Mouse (Mus musculus) liver, embryonic 16.5 days (tissue): ENCODE measurements around the gene Defa33. TPM values are rescaled to one million over a fixed set of nuclear protein-coding genes. Genes with fewer than 3 reads are reported as not detected.
"Not testable (repeated sequence)": the region's sequence is repeated elsewhere in the genome, so short reads cannot be mapped to it uniquely, and the experiment has no call there.

Experiments used
- ATAC-seq: fragments of 200-750 bp; cut with Nextera tagmentation; 2 replicates; pipeline ENCODE4 v1.8.0; 2017; ENCODE audit warnings: low read depth, mild to moderate bottlenecking, moderate number of reproducible peaks, moderate library complexity
- H3K27ac ChIP-seq: fragments of 300-500 bp; sonication (generic); 2 replicates; pipeline ENCODE4 v1.5.1; 2014; ENCODE audit warnings: mild to moderate bottlenecking, low read length
- H3K27me3 ChIP-seq: fragments of 300-500 bp; sonication (generic); 2 replicates; pipeline ENCODE4 v1.6.1; 2014; ENCODE audit warnings: low read depth, low read length, mixed read lengths; ENCODE audit not compliant: control insufficient read depth, insufficient read depth
- H3K36me3 ChIP-seq: fragments of 300-500 bp; sonication (generic); 2 replicates; pipeline ENCODE4 v1.6.1; 2014; ENCODE audit warnings: mild to moderate bottlenecking; ENCODE audit not compliant: control insufficient read depth, insufficient read depth
- H3K4me1 ChIP-seq: fragments of 300-500 bp; sonication (generic); 2 replicates; pipeline ENCODE4 v1.6.1; 2014; ENCODE audit warnings: low read depth, low read length, mixed read lengths; ENCODE audit not compliant: control insufficient read depth
- H3K4me2 ChIP-seq: fragments of 300-500 bp; sonication (generic); 2 replicates; pipeline ENCODE4 v1.6.1; 2014; ENCODE audit warnings: low read depth, low read length, mixed read lengths
- H3K4me3 ChIP-seq: fragments of 300-500 bp; sonication (generic); 2 replicates; pipeline ENCODE4 v1.5.1; 2014; ENCODE audit warnings: low read depth, mild to moderate bottlenecking, low read length
- H3K9ac ChIP-seq: fragments of 300-500 bp; sonication (generic); 2 replicates; pipeline ENCODE4 v1.6.1; 2014; ENCODE audit warnings: low read depth, low read length
- H3K9me3 ChIP-seq: fragments of 300-500 bp; sonication (generic); replicated peaks from 2 replicates; pipeline ENCODE4 v1.6.1; 2016; ENCODE audit warnings: low read length; ENCODE audit not compliant: control insufficient read depth
- WGBS: fragments of 180-500 bp; shearing (Covaris S2); extraction: QIAGEN DNeasy Blood & Tissue Kit; methylation state at CpG from one replicate; pipeline ENCODE4 v1.1.7; 2014; ENCODE audit not compliant: insufficient replicate concordance; 5-methylcytosine and 5-hydroxymethylcytosine counted together
- polyA plus RNA-seq: library from polyadenylated mRNA; unstranded; fragments of >200 nt; fragmentation: Nextera tagmentation; extraction: Ambion mirVana; gene quantifications from 2 replicates; pipeline ENCODE4 v1.2.1, GENCODE M21; 2015

Defa33 gene
- polyA plus RNA-seq, result not detected in 2 replicates

DNA sequence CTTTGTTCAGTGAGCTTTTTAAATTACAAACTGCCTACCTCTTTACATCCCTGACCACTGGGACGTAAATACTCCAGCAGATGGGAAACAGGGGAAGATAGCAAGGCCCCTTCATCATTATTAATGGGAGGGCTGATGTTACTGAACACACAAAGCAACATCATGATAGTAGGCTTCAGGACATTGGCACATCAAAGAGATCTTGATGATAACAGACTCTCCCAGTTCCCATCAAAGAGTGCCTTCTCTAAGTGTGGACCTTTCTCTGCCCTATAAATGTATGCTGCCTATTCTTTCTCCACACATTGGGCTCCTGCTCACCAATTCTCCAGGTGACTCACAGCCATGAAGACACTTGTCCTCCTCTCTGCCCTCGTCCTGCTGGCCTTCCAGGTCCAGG is at the start of gene Defa33:
TSS of gene Defa33 (plus strand) at position 301 of the 400 bp plus-strand sequence.
- not testable (repeated sequence) for H3K27ac ChIP-seq, ATAC-seq, H3K9ac ChIP-seq, H3K27me3 ChIP-seq, H3K4me3 ChIP-seq, H3K36me3 ChIP-seq, H3K9me3 ChIP-seq, H3K4me1 ChIP-seq, H3K4me2 ChIP-seq
- WGBS, result no CpG with 5 or more reads among the region's 2 CpGs

DNA sequence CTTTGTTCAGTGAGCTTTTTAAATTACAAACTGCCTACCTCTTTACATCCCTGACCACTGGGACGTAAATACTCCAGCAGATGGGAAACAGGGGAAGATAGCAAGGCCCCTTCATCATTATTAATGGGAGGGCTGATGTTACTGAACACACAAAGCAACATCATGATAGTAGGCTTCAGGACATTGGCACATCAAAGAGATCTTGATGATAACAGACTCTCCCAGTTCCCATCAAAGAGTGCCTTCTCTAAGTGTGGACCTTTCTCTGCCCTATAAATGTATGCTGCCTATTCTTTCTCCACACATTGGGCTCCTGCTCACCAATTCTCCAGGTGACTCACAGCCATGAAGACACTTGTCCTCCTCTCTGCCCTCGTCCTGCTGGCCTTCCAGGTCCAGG is 13.4 kb upstream of the Defa33 start, which contains the start of gene Defa2:
TSS of gene Defa2 (plus strand) at position 301 of the 400 bp plus-strand sequence.
- H3K27ac ChIP-seq, H3K36me3 ChIP-seq, H3K4me3 ChIP-seq, H3K4me2 ChIP-seq, ATAC-seq, H3K4me1 ChIP-seq, H3K27me3 ChIP-seq, H3K9ac ChIP-seq, H3K9me3 ChIP-seq: not testable (repeated sequence)
- no CpG with 5 or more reads among the region's 2 CpGs for WGBS

DNA sequence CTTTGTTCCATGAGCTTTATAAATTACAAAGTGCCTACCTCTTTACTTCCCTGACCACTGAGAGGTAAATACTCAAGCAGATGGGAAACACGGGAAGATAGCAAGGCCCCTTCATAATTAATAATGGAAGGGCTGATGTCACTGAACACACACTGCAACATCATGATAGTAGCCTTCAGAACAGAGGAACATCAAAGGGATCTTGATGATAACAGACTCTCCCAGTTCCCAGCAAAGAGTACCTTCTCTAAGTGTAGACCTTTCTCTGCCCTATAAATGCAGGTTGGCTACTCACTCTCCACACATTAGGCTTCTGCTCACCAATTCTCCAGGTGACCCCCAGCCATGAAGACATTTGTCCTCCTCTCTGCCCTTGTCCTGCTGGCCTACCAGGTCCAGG is 35.5 kb downstream of the Defa33 start, which contains the start of gene Defa36:
TSS of gene Defa36 (plus strand) at position 301 of the 400 bp plus-strand sequence.
- not testable (repeated sequence) for H3K27me3 ChIP-seq, H3K4me3 ChIP-seq, H3K4me2 ChIP-seq, H3K27ac ChIP-seq, H3K9me3 ChIP-seq, H3K36me3 ChIP-seq, H3K4me1 ChIP-seq, ATAC-seq, H3K9ac ChIP-seq
- no CpG with 5 or more reads among the region's 1 CpGs for WGBS

Other genes starting within 250 kb of the Defa33 start
- not detected in 2 replicates for gene Defa22, start 229.5 kb upstream of the Defa33 start, polyA plus RNA-seq
- not detected in 2 replicates for gene Defa31, start 200.2 kb upstream of the Defa33 start, polyA plus RNA-seq
- gene Gm15293, start 190.2 kb upstream of the Defa33 start, polyA plus RNA-seq, result not detected in 2 replicates
- gene Gm15292, start 142.1 kb upstream of the Defa33 start, polyA plus RNA-seq, result not detected in 2 replicates
- gene Defa27, start 76.3 kb upstream of the Defa33 start, polyA plus RNA-seq, result not detected in 2 replicates
- not detected in 2 replicates for gene Defa29, start 64.8 kb upstream of the Defa33 start, polyA plus RNA-seq
- gene Defa2, start 13.3 kb upstream of the Defa33 start, polyA plus RNA-seq, result not detected in 2 replicates
- not detected in 2 replicates for gene Defa36, start 35.6 kb downstream of the Defa33 start, polyA plus RNA-seq
- not detected in 2 replicates for gene Gm7849, start 64.7 kb downstream of the Defa33 start, polyA plus RNA-seq
- gene Defa20, start 117.4 kb downstream of the Defa33 start, polyA plus RNA-seq, result not detected in 2 replicates
- gene Defa32, start 137.2 kb downstream of the Defa33 start, polyA plus RNA-seq, result not detected in 2 replicates
- gene Defa37, start 173.6 kb downstream of the Defa33 start, polyA plus RNA-seq, result not detected in 2 replicates
- gene Defa28, start 191.2 kb downstream of the Defa33 start, polyA plus RNA-seq, result not detected in 2 replicates
- not detected in 2 replicates for gene Gm7861, start 202.7 kb downstream of the Defa33 start, polyA plus RNA-seq
- not detected in 2 replicates for gene Defa26, start 226.4 kb downstream of the Defa33 start, polyA plus RNA-seq